Mouse (Mus musculus) gastrocnemius, postnatal 36 days (tissue): ENCODE results near the gene Atp1a1. TPM values are rescaled to one million over a fixed set of nuclear protein-coding genes. Genes with fewer than 3 reads are reported as not detected.

ENCODE experiments used
- DNase-seq, 2 experiments: peaks; one replicate each; pipeline ENCODE4 v3.0.0; 2022
- intact Hi-C: fragments of 180-260 bp; cut with DNase I; formaldehyde crosslinking; loops from one replicate; pipeline ENCODE4 v1.15.1; 2025
- total RNA-seq, 2 experiments: library from RNA; stranded (reverse); gene quantifications; 2 replicates each; pipeline ENCODE4 v1.2.3; 2021

Gene Atp1a1
- total RNA-seq, 2 experiments from 2014 or later = 56.5 to 60.1 TPM

DNA sequence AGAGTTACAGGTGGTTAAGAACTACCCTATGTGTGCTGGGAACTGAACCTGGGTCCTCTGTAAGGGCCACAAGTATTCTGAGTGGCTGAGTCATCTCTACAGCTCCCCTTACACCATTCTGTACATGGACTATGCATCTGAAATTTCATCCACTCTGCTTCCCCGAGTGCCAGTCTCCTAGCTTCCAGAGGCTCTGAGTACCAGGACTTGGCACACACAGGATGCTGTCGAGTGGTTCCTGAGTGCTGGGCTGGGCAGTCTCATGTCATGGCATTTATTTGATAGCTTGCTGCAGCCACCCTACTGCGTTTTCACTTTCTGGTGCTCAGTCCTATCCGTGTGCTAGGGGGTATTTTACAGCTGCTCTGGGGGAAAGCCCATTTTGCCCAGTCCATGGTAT is 35.9 kb downstream of the Atp1a1 start:
- intact Hi-C loops = no loop called here
- no peak for DNase-seq

GRCm38 (mm10) chr3:101564011-101564410 is 40.5 kb downstream of the Atp1a1 start:
- no peak for DNase-seq
- intact Hi-C loops = no loop called here

DNA sequence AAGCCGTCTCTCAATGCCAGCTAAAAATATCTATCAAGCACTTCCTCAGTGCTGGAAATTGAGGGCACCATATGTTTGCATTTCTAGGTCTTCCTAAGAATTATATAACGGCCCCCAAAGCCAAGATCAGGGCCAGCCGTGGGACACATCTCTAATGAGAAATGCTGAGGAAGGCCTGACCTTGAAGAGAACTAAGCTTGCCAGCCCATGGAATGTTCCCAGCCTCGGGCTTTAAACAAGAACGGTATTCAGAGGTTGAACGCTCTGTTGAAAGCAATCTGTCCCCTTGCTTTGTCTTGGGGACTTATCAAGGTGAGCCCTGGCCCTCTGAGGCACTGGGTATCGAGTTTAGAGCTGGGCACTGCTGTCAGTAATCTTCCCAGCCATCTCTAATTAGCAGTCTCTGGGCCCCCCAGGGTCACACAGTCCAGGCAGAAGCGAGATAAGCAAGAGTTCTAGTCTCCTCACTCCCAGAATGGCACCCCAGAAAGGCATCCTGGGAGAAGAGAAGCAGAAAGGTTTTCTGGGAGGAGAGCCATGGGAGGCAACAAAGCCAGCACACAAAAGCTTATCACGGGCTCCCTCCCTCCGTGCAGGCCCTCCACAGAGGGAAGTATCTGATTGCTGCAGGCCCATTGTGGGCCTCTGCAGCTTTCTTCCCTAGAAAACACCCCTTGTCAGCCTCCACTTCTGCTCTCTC is 41.8 kb downstream of the Atp1a1 start:
- DNase-seq = no peak
- intact Hi-C loops = no loop called here

GRCm38 (mm10) chr3:101561948-101562347 is 42.5 kb downstream of the Atp1a1 start:
- intact Hi-C loops = no loop called here
- DNase-seq = no peak

GRCm38 (mm10) chr3:101560841-101561522 is 43.5 kb downstream of the Atp1a1 start:
- intact Hi-C loops = no loop called here

GRCm38 (mm10) chr3:101556712-101557111 is 47.8 kb downstream of the Atp1a1 start:
- no peak for DNase-seq

More at GRCm38 (mm10) chr3:101560841-101561522, 43.5 kb downstream of the Atp1a1 start:
- DNase-seq = no peak

GRCm38 (mm10) chr3:101552621-101553620 is 51.6 kb downstream of the Atp1a1 start:
- intact Hi-C loops = loop anchor here (5.0 kb wide), 1 partner anchor 49 kb away; the partner anchor contains the start of gene Atp1a1
- no peak for DNase-seq

More at GRCm38 (mm10) chr3:101556712-101557111, 47.8 kb downstream of the Atp1a1 start:
- intact Hi-C loops = no loop called here

DNA sequence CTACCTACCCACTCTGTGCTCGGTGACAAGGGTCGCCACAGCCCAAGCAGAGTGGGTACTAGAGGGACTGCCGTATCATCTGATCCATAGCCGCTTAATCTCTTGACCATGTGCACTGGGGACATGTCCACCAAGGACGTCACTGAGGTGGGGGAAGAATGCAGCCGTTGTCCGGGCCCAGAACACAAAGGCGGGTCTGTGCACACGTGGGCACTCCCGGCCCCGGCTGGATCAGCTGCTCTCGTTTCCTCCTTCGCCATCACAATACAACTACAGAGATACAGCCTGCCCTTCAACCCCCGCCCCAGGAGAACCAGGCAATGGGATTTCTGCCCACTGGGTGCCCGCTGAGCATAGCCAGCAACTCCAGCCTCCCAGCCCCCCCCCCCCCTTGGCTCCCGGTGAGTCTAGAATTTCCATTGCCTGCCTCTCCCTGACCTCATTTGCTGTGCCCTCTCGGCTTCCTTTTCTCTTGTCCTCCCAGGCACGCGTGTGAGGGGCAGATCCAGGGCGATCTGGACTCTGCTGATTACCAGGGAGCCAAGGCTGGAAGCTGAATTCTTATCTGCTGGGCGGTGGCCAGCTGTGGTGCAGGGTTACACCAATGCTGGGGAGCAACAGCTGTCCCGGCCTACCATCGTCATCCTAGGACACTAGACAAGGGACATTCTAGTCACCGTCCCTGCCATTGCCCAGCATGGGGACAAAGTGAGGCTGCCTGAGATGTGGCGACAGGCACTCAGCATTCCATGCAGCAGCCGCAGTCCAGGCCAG is 52.8 kb downstream of the Atp1a1 start:
- intact Hi-C loops = loop anchor here (5.0 kb wide), 1 partner anchor 51 kb away; the partner anchor contains the start of gene Atp1a1
- peak; percentile 34 to 39 for DNase-seq

DNA sequence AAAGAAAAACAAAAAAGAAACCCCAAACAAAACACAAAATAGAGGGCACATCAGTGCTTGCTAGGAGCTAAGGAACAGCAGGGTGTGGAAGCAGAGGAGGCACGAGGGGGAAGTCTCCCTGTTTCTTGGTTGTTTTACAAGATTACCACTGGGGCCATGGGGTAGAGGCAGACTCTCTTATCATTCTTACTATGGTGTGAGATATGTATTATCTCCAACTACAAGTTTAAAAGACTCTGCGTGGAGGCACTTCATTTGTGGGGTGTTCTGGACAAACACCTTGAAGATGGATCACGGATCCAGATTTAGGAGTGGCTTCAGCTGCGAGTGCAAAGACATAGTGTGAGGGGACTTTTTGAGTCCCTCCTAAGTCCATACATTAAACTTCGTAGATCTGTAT is 54.7 kb downstream of the Atp1a1 start:
- intact Hi-C loops = loop anchor here (5.0 kb wide), 1 partner anchor 53 kb away; the partner anchor contains the start of gene Atp1a1
- no peak for DNase-seq

DNA sequence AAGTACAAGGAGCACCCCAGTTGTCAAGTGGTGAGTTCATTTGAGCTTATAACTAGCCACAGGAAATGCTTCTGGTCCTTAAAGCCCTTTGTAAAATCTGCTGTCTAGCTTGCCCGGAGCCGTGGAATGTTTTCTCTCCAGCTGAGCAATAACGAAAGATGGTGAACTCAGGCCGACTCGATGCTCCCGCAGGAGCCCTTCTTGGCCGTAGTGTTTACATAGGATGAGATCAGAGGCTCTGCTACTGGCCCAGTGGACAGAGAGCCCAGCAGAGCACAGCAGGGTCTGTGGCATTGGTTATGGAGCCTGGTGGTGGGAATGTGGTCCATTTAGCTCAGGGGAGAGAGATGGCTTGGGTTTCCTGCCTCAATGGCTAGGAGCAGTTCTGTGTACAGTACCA is 60.4 kb downstream of the Atp1a1 start:
- intact Hi-C loops = no loop called here
- DNase-seq = no peak

GRCm38 (mm10) chr3:101541571-101541970 is 62.9 kb downstream of the Atp1a1 start:
- no peak for DNase-seq
- intact Hi-C loops = no loop called here

- DNase-seq = no peak
These were observed 63.9 kb downstream of the Atp1a1 start for GRCm38 (mm10) chr3:101540568-101540967.

DNA sequence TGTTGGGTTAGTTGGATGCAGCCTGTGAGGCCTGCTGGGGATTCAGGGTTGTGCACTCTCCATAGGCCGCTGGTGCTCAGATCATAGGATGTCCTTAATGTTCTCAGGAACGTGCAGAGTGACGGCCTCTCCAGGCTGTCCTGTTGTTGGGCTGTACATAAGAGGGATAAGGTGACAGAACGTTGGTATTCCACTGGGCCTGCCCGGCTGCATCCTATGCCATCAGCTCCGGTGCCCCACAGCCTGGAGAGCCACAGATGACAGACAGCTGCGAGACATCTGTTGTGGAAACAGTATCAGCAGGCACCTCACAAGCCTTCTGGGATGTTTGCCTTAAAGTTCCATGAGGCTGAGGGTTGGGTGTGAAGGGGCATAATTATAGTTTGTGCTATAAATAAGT is 68.2 kb downstream of the Atp1a1 start:
- intact Hi-C loops = no loop called here
- peak in 1 of 2 experiments; percentile 28 for DNase-seq

More at GRCm38 (mm10) chr3:101540568-101540967, 63.9 kb downstream of the Atp1a1 start:
- intact Hi-C loops = no loop called here

DNA sequence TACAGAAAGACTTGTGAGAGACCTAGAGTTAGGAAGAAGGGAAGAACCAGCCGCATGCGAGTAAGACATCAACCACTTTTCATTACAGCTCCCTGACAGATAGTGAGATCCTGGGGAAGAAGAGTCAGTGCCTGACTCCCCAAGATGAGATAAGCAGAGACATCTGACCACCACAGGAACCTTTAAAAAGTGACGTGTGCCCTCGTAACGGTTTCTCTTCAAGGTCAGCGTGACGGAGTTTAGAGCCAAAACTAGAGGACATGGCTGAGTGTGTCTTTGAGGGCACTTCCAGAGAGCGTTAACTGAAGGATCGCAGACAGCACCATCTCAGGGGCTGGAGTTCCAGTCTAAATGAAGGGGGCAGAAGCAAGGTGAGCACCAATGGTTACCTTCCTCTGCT is 70.2 kb downstream of the Atp1a1 start:
- intact Hi-C loops = no loop called here
- DNase-seq = no peak

- DNase-seq = no peak
- intact Hi-C loops = no loop called here
These were observed 71.1 kb downstream of the Atp1a1 start for GRCm38 (mm10) chr3:101533373-101533772.

- intact Hi-C loops = no loop called here
- DNase-seq = no peak
These were observed 73.6 kb downstream of the Atp1a1 start for GRCm38 (mm10) chr3:101530928-101531327.

GRCm38 (mm10) chr3:101528900-101529594 is 75.4 kb downstream of the Atp1a1 start:
- no peak for DNase-seq
- intact Hi-C loops = no loop called here

GRCm38 (mm10) chr3:101528157-101528899 is 76.2 kb downstream of the Atp1a1 start:
- intact Hi-C loops = no loop called here
- DNase-seq = no peak
